Mouse (Mus musculus) heart, embryonic 10.5 days (tissue): ENCODE data around the gene Sec1. TPM values are rescaled to one million over a fixed set of nuclear protein-coding genes. Genes with fewer than 3 reads are reported as not detected.

Source experiments
- DNase-seq: peaks from one replicate; pipeline ENCODE4 v3.0.0-alpha.2; 2017; ENCODE audit warnings: low spot score
- H3K27ac ChIP-seq: fragments of 300-500 bp; sonication (generic); 2 replicates; pipeline ENCODE4 v1.5.1; 2016; ENCODE audit warnings: mild to moderate bottlenecking
- H3K27me3 ChIP-seq: fragments of 300-500 bp; sonication (generic); 2 replicates; pipeline ENCODE4 v1.6.1; 2016; ENCODE audit warnings: mild to moderate bottlenecking; ENCODE audit not compliant: poor library complexity, insufficient read depth, severe bottlenecking
- H3K36me3 ChIP-seq: fragments of 300-500 bp; sonication (generic); 2 replicates; pipeline ENCODE4 v1.6.1; 2016; ENCODE audit warnings: mild to moderate bottlenecking, moderate library complexity
- H3K4me1 ChIP-seq: fragments of 300-500 bp; sonication (generic); 2 replicates; pipeline ENCODE4 v1.6.1; 2016; ENCODE audit warnings: mild to moderate bottlenecking
- H3K4me3 ChIP-seq: fragments of 300-500 bp; sonication (generic); 2 replicates; pipeline ENCODE4 v1.5.1; 2016; ENCODE audit warnings: mild to moderate bottlenecking, moderate library complexity
- H3K9me3 ChIP-seq: fragments of 300-500 bp; sonication (generic); 2 replicates; pipeline ENCODE4 v1.6.1; 2016; ENCODE audit warnings: mild to moderate bottlenecking, moderate library complexity
- WGBS: fragments of 180-500 bp; shearing (Covaris S2); methylation state at CpG from one replicate; pipeline ENCODE4 v1.1.7; 2016; 5-methylcytosine and 5-hydroxymethylcytosine counted together
- polyA plus RNA-seq: library from polyadenylated mRNA; unstranded; fragments of >200 nt; fragmentation: Nextera tagmentation; extraction: Ambion mirVana; gene quantifications from 2 replicates; pipeline ENCODE4 v1.2.1, GENCODE M21; 2016

Sec1 gene
- polyA plus RNA-seq, 1 experiment from 2014 or later, result 0.51 TPM

GRCm38 (mm10) chr7:45699523-45700141, 5.4 kb upstream of the Sec1 start, which contains the start of gene Car11:
Car11 (plus strand) TSS chr7:45699843.
- Histone ChIP-seq H3K27me3 (peaks cover 39% of the 10 kb centered on the region), H3K4me1 (peaks cover 44% of the 10 kb centered on the region), H3K4me3 (peak within 1 kb of the TSS; percentile 58), H3K36me3 (no peaks in the 10 kb centered on the region), H3K27ac (peak within 1 kb of the TSS; percentile 31; the same call in 1 of the 2 replicates), H3K9me3 (no peaks in the 10 kb centered on the region)
- no peak for DNase-seq
- WGBS, result under 1% methylated on average over 35 of the region's 36 CpGs

- H3K4me3 ChIP-seq, result no peak overlapping the region
- no peaks in the 10 kb centered on the region for H3K9me3 ChIP-seq
- 88% methylated on average over 7 of the region's 7 CpGs for WGBS
- no peak for DNase-seq
- H3K36me3 ChIP-seq, result no peaks in the 10 kb centered on the region
- peaks cover 39% of the 10 kb centered on the region for H3K27me3 ChIP-seq
- no peak overlapping the region for H3K27ac ChIP-seq
- peaks cover 36% of the 10 kb centered on the region for H3K4me1 ChIP-seq
Measured at GRCm38 (mm10) chr7:45697894-45698293, 3.7 kb upstream of the Sec1 start.

GRCm38 (mm10) chr7:45695098-45695497, 896 bp upstream of the Sec1 start:
- Histone ChIP-seq H3K4me3 (no peak overlapping the region), H3K9me3 (no peaks in the 10 kb centered on the region), H3K27me3 (peaks cover 24% of the 10 kb centered on the region), H3K27ac (no peak overlapping the region), H3K4me1 (peaks cover 34% of the 10 kb centered on the region), H3K36me3 (no peaks in the 10 kb centered on the region)
- WGBS, result 34% methylated on average over 6 of the region's 6 CpGs
- DNase-seq, result no peak

- H3K9me3 ChIP-seq, result no peaks in the 10 kb centered on the region
- H3K27ac ChIP-seq, result no peak overlapping the region
- DNase-seq, result no peak
- no peaks in the 10 kb centered on the region for H3K27me3 ChIP-seq
- 45% methylated on average over 2 of the region's 2 CpGs for WGBS
- H3K4me1 ChIP-seq, result peaks cover 38% of the 10 kb centered on the region
- H3K36me3 ChIP-seq, result no peaks in the 10 kb centered on the region
- no peak overlapping the region for H3K4me3 ChIP-seq
Measured at GRCm38 (mm10) chr7:45692364-45692763, 1.8 kb downstream of the Sec1 start.

DNA sequence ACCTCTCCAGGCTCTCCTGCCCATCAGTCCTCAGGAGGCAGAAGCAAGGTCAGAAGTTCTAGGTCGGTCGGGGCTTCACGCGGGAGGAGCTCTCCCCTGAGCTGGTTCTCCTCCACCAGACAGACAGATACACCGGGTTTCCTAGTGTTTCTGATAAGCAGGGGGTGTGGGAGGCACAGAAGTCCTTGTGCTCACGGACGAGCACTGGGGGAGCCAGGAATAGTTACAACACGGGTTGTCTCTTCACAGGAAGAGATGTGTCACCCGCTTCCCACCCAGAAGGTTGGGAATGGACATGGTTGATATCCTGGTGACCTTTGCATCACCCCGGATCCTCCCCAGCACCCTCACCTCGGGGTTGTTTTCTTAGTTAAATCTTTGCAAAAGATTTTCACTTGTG, 4.4 kb downstream of the Sec1 start:
- WGBS, result 16% methylated on average over 11 of the region's 11 CpGs

GRCm38 (mm10) chr7:45689099-45689498, 5.1 kb downstream of the Sec1 start:
- no peak for DNase-seq
- peaks cover 56% of the 10 kb centered on the region for H3K4me1 ChIP-seq
- 55% methylated on average over 6 of the region's 6 CpGs for WGBS

More for the DNA sequence above, 4.4 kb downstream of the Sec1 start:
- Histone ChIP-seq H3K4me3 (no peak overlapping the region), H3K9me3 (no peaks in the 10 kb centered on the region), H3K4me1 (peaks cover 57% of the 10 kb centered on the region), H3K36me3 (no peaks in the 10 kb centered on the region), H3K27ac (peak overlapping the region; percentile 72), H3K27me3 (peaks cover 6% of the 10 kb centered on the region; the same call in 1 of the 2 replicates)
- no peak for DNase-seq

DNA sequence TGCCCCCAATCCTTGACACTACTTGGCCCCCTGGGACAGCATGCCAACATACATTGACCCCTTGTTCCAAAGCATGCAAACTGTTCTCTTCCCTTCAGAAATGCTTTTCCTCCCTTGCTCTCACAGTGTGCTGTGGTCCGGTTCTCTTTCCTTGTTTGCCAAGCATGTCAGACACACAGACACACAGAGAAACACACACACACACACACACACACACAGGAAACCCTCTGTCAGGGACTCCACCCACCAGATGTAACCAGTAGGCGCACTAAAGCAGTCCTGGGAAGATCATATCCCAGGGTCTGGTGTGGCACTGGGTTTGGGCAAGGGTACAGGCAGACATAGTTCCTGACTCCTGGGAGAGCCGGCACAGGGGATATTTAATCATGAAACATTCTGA, 7.4 kb downstream of the Sec1 start:
- Histone ChIP-seq H3K9me3 (no peaks in the 10 kb centered on the region), H3K4me1 (peaks cover 61% of the 10 kb centered on the region), H3K36me3 (no peaks in the 10 kb centered on the region), H3K27ac (peak overlapping the region; percentile 72; the same call in 1 of the 2 replicates), H3K4me3 (no peak overlapping the region), H3K27me3 (peaks cover 14% of the 10 kb centered on the region; the same call in 1 of the 2 replicates)
- no peak for DNase-seq
- 80% methylated on average over 3 of the region's 3 CpGs for WGBS

More at GRCm38 (mm10) chr7:45689099-45689498, 5.1 kb downstream of the Sec1 start:
- Histone ChIP-seq H3K27me3 (peaks cover 9% of the 10 kb centered on the region; the same call in 1 of the 2 replicates), H3K27ac (peak overlapping the region; percentile 72), H3K9me3 (no peaks in the 10 kb centered on the region), H3K4me3 (no peak overlapping the region), H3K36me3 (no peaks in the 10 kb centered on the region)

DNA sequence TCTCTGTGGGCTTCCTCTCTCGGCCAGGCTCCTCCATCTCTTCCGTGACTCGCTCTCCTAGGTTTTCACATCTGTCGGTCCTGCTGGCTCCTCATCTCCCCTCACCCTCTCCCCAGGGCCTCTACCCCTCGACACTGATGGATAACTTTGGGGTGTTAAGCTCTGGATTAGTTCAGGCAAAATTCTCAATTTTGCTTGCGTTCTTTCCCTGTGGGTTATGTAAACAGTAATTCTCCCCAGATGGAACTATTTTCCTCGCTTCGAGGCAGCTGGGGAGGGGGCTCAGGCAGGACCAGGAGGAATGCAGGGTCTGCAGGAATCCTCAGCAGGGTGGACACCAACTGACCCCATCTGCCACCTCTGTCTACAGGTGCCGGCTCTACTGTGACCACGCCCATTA, 8.4 kb downstream of the Sec1 start:
- peak overlapping the region; percentile 72 for H3K27ac ChIP-seq
- DNase-seq, result no peak

DNA sequence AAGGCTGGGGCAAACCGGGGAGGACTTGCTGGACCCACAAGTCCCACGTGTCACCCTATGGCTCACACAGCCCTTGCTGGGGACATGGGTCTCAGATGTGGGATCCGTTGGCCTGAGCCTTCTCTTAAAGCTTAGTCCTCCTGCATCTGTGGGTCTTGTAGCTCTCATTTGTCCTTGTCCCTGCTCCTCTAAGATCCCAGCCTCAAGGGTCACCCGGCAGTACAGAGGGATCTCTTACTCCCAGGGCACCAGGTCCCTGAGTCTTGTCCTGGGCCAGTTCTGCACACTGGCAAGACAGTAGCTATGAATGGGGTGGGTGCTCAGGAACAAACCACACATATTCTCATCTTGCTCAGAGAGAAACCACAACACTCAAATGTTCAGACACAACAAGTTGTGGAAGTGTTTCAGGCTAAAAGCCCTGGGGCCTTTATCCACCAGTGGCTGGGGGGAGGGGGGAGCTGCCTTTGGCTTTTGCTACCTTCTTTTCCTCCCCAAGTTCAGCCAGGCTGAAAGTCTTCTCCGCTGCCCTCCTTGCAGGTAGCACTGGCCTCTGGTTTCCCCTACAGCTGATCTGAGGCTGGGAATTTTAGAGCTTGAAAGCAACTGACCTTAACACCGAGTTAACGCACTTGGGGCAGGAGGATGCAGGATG, 10.7 kb downstream of the Sec1 start, which contains the start of gene Ntn5:
Ntn5 (plus strand) TSS at position 627 of the 655 bp plus-strand sequence.
- H3K36me3 ChIP-seq, result no peaks in the 10 kb centered on the region
- H3K27ac ChIP-seq, result peak within 1 kb of the TSS; percentile 91
- no peak for DNase-seq
- no peaks in the 10 kb centered on the region for H3K9me3 ChIP-seq
- WGBS, result 74% methylated on average over 7 of the region's 7 CpGs
- peaks cover 14% of the 10 kb centered on the region; the same call in 1 of the 2 replicates for H3K27me3 ChIP-seq
- 0 out of 2 replicates have a peak within 1 kb of the TSS, but pooled peaks have one; percentile 43 for H3K4me3 ChIP-seq
- peaks cover 50% of the 10 kb centered on the region for H3K4me1 ChIP-seq

More for the DNA sequence above, 8.4 kb downstream of the Sec1 start:
- Histone ChIP-seq H3K36me3 (no peaks in the 10 kb centered on the region), H3K4me1 (peaks cover 58% of the 10 kb centered on the region), H3K4me3 (no peak overlapping the region), H3K27me3 (peaks cover 14% of the 10 kb centered on the region; the same call in 1 of the 2 replicates), H3K9me3 (no peaks in the 10 kb centered on the region)
- 60% methylated on average over 10 of the region's 10 CpGs for WGBS

DNA sequence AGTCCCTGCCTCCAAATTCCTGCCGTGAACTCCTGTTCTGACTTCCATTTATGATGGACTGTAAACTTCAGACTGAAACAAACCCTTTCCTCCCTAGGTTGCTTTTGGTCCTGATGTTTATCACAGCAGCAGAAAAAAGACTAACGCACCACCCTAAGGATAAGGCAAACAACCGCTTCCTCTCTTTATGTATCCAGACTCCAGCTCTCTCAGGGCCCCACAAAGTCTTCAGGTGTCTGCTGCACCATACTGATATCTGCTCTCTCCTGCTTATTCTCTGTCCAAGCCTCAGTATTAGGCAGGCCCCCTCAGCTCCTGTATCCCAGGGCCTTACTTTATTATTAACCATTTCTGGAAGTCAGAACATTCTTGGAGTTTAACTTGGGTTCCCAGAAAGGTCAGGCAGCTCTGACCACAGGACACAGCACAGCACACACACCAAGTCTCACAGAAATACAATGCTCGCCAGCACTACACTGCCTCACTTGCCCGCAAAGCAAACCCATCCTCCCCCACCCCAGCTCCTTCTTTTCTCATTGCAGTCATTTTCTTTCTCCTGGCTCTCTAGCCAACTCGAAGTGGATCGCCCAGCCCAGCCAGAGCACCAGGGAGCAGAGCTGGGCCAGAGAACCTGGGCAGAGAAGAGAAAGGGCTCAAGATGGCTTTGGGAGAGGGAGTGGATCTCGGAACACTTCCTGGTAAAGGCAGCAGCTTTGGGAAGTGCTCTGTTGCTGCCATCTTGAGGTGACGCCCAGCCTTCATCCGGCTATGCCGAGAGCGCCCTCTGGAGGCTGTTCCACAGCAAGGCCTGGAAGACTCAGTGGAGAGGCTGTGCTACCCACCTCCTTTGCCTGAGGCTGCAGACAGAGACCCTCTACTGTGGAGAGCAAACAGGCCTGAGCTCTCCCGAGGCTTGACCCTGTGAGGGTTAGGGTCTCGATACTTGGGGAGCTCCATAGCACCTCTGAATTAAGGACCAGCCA, 11.8 kb downstream of the Sec1 start:
- Histone ChIP-seq H3K4me1 (peaks cover 58% of the 10 kb centered on the region), H3K27ac (peak overlapping the region; percentile 91), H3K4me3 (peak overlapping the region; percentile 43)

DNA sequence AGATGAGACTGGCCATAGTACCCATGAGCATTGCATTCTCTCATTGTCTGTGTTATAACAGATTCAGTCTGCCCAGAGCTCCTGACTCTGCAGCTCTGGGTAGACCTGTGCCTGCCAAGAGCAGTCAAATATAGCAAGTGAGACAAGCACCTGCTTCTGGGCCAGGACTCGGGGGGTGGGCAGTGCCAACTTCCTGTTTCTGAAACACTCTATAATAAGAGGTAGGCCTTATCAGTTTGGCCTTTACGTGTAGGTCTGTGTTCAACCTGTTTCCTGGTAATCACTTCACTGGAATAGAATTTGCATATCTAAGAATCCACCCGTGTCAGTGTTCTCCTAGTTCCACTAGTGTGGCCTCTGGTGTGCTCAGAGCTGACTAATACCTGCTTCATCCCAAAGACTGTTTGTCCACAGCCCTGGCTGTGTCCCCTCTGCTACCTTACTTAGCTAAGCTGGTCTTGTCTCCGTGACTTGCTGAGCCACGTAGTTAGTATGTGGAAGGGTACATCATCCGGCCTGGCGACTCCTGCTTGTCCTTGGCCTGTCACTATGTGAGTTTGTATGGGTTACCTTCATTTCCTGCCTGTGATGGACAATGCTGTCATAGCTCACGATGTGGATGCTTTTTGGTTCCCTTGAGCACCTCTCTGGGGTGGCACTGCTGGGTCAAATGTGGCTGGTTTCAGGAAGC, 13.0 kb downstream of the Sec1 start:
- WGBS, result 72% methylated on average over 8 of the region's 8 CpGs
- H3K36me3 ChIP-seq, result no peaks in the 10 kb centered on the region

More for the DNA sequence above, 11.8 kb downstream of the Sec1 start:
- Histone ChIP-seq H3K36me3 (no peaks in the 10 kb centered on the region), H3K27me3 (peaks cover 17% of the 10 kb centered on the region; the same call in 1 of the 2 replicates), H3K9me3 (no peaks in the 10 kb centered on the region)
- DNase-seq, result peak; percentile 95
- 29% methylated on average over 14 of the region's 14 CpGs for WGBS

More for the DNA sequence above, 13.0 kb downstream of the Sec1 start:
- H3K9me3 ChIP-seq, result no peaks in the 10 kb centered on the region
- DNase-seq, result no peak
- H3K27me3 ChIP-seq, result peaks cover 13% of the 10 kb centered on the region; the same call in 1 of the 2 replicates
- no peak overlapping the region for H3K4me3 ChIP-seq
- H3K27ac ChIP-seq, result peak overlapping the region; percentile 5; the same call in 1 of the 2 replicates
- H3K4me1 ChIP-seq, result peaks cover 46% of the 10 kb centered on the region
